Mouse (Mus musculus) ES-Bruce4 (cell line): ENCODE data around the gene Nme7.

Experiments
- CTCF ChIP-seq: IDR thresholded peaks from one replicate; pipeline ENCODE4 v1.8.1; 2011; ENCODE audit warnings: low read depth, low read length
- POLR2A ChIP-seq: IDR thresholded peaks from one replicate; pipeline ENCODE4 v1.8.1; 2011; ENCODE audit warnings: low read length; ENCODE audit not compliant: insufficient read depth

GRCm38 (mm10) chr1:164322987-164323650 lies 19.2 kb downstream of the Nme7 start:
- TF ChIP-seq POLR2A = no peak
- no peak for TF ChIP-seq CTCF
